Mouse (Mus musculus): ENCODE measurements at regions not wholly inside any gene's neighbourhood (a gene's known extent, or its start where the extent isn't known, plus 50 kb on each side); places are given as distances from the start of the nearest gene placed in this dataset.

DNA sequence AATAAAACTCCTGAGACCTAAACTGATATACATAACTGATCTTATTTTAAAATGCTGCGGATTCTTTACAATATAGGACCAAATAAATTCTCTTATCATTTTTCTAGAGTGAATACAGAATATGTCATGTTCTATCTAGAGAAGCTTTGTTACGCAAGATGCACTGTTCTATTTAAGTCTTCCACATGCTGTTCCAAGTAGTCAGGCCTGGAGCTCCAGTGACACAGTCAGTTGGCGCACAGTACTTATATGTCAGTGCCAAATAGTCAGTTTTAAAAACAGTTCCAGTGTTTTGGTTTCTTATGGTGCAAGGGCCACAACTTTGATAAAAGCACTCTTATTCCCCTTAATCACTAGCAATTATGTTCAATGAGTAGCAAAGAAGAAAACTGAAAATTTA is 344.3 kb upstream of the Slitrk5 start:
- Histone ChIP-seq H3K9ac (replicated peaks; ENCODE audit: low read length, poor library complexity, severe bottlenecking) (no peak overlapping the region), H3K4me1 (ENCODE audit: insufficient read depth, low read length) (no peaks in the 10 kb centered on the region), H3K27me3 (ENCODE audit: insufficient read depth, low read length) (no peaks in the 10 kb centered on the region), H3K4me3 (ENCODE audit: low read depth, low read length) (no peak overlapping the region), H3K27ac (ENCODE audit: low read depth, low read length) (no peak overlapping the region), H3K9me3 (ENCODE audit: low read length) (no peaks in the 10 kb centered on the region), H3K36me3 (ENCODE audit: insufficient read depth, low read length) (no peaks in the 10 kb centered on the region), H3K4me2 (ENCODE audit: low read depth, low read length, poor library complexity, severe bottlenecking) (no peak overlapping the region)
- ATAC-seq (ENCODE audit: low FRiP score): no peak
- no peak for DNase-seq (ENCODE audit: low spot score)
- 90% methylated on average over 3 of the region's 3 CpGs for WGBS
- no peak for TF ChIP-seq CTCF (IDR thresholded peaks at IDR 0.05)

DNA sequence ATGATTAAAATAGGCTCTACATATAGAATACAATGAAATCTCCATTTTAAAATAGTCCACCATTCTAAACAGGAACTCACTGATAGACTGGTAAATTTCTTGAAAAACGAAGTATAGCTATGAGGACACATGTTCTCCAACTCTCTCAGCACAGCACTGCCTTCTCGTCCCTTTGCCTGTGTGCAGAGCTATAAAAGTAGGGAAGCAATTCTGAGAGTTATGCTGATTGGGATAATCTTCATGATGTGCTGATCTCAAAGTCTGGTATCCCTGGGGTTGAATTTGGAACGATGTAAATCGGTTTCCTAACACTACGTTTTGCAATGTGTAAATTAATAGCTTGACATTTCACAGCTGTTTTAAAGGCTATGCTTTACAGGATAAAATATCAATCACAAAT is 321.4 kb upstream of the Slitrk5 start:
- ATAC-seq (ENCODE audit: low FRiP score) (no peak), DNase-seq (ENCODE audit: low spot score) (peak; percentile 4)
- Histone ChIP-seq H3K4me1 (ENCODE audit: insufficient read depth, low read length) (no peaks in the 10 kb centered on the region), H3K9ac (replicated peaks; ENCODE audit: low read length, poor library complexity, severe bottlenecking) (no peak overlapping the region), H3K9me3 (ENCODE audit: low read length) (no peaks in the 10 kb centered on the region), H3K27ac (ENCODE audit: low read depth, low read length) (no peak overlapping the region), H3K36me3 (ENCODE audit: insufficient read depth, low read length) (no peaks in the 10 kb centered on the region), H3K27me3 (ENCODE audit: insufficient read depth, low read length) (no peaks in the 10 kb centered on the region), H3K4me2 (ENCODE audit: low read depth, low read length, poor library complexity, severe bottlenecking) (no peak overlapping the region), H3K4me3 (ENCODE audit: low read depth, low read length) (no peak overlapping the region)
- no peak for TF ChIP-seq CTCF (IDR thresholded peaks at IDR 0.05)
- 67% methylated on average over 5 of the region's 5 CpGs for WGBS

DNA sequence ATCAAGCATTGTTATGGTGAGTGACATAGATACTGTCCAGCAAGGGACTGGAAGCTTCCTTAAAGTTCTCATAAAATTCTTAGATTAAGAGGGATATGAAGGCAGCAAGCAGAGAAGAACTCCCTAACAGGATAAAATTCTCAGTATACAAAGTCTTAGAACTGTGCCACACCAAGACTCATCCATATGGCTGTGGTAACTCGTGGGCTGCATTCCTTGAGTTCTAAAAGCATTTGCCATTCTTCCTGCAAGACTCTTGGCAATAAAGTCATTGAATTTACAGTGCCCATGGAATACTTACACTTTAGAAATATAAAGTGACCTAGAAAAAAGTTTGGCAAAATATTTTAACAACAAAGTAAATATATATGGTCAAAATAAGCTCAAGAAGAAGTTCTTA is 278.1 kb upstream of the Slitrk5 start:
- no peak overlapping the region for H3K27ac ChIP-seq (ENCODE audit: low read depth, low read length)
- WGBS: 55% methylated on average over 1 of the region's 1 CpGs
- no peaks in the 10 kb centered on the region for H3K36me3 ChIP-seq (ENCODE audit: insufficient read depth, low read length)
- H3K4me3 ChIP-seq (ENCODE audit: low read depth, low read length): no peak overlapping the region
- no peak for ATAC-seq (ENCODE audit: low FRiP score)
- no peak overlapping the region for H3K4me2 ChIP-seq (ENCODE audit: low read depth, low read length, poor library complexity, severe bottlenecking)
- H3K4me1 ChIP-seq (ENCODE audit: insufficient read depth, low read length): no peaks in the 10 kb centered on the region
- H3K27me3 ChIP-seq (ENCODE audit: insufficient read depth, low read length): no peaks in the 10 kb centered on the region
- no peak for DNase-seq (ENCODE audit: low spot score)
- no peaks in the 10 kb centered on the region for H3K9me3 ChIP-seq (ENCODE audit: low read length)
- no peak for TF ChIP-seq CTCF (IDR thresholded peaks at IDR 0.05)
- H3K9ac ChIP-seq (replicated peaks; ENCODE audit: low read length, poor library complexity, severe bottlenecking): no peak overlapping the region

DNA sequence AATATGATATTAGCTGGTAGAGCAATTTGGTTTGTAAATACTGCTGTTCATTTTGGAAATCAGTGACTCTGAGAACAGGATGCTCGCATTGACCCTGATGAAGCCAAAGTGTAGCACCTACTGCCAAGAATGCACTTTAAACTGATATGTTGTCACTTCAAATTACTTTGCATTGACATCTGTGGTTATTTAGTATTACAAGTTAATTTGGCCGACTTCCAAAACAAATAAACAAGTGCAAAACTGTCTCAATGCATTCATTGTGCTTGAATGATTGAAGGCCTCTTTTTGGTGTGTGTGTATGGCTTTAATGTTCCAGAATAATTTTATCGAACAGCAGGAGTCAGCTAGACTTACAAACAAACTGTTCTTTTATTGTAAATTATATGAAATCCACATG is 274.1 kb upstream of the Slitrk5 start:
- no peaks in the 10 kb centered on the region for H3K4me1 ChIP-seq (ENCODE audit: insufficient read depth, low read length)
- H3K27ac ChIP-seq (ENCODE audit: low read depth, low read length): no peak overlapping the region
- ATAC-seq (ENCODE audit: low FRiP score): no peak
- TF ChIP-seq CTCF (IDR thresholded peaks at IDR 0.05): no peak
- no peaks in the 10 kb centered on the region for H3K36me3 ChIP-seq (ENCODE audit: insufficient read depth, low read length)
- no peak overlapping the region for H3K4me2 ChIP-seq (ENCODE audit: low read depth, low read length, poor library complexity, severe bottlenecking)
- H3K27me3 ChIP-seq (ENCODE audit: insufficient read depth, low read length): no peaks in the 10 kb centered on the region
- H3K4me3 ChIP-seq (ENCODE audit: low read depth, low read length): no peak overlapping the region
- no peaks in the 10 kb centered on the region for H3K9me3 ChIP-seq (ENCODE audit: low read length)
- H3K9ac ChIP-seq (replicated peaks; ENCODE audit: low read length, poor library complexity, severe bottlenecking): no peak overlapping the region
- DNase-seq (ENCODE audit: low spot score): peak; percentile 82
- 66% methylated on average over 3 of the region's 3 CpGs for WGBS

DNA sequence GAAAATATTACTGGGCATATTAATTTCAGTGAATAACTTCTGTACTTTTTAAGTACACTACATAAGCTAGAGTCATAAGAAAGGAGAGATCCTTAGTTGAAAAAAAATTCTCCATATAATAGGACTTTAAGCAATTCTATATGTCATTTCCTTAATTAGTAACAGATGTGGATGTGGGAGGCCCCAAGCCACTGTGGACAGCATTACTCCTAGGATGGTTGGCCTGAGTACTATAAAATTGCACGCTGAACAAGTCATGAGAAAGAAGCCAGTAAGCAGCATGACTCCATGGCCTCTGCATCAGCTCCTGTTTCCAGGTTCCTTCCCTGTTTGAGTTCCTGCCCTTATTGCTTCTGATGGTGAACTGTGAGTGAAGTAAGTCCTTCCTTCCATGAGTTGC is 272.4 kb upstream of the Slitrk5 start:
- DNase-seq (ENCODE audit: low spot score) (no peak), ATAC-seq (ENCODE audit: low FRiP score) (no peak)
- Histone ChIP-seq H3K4me2 (ENCODE audit: low read depth, low read length, poor library complexity, severe bottlenecking) (no peak overlapping the region), H3K4me3 (ENCODE audit: low read depth, low read length) (no peak overlapping the region), H3K27me3 (ENCODE audit: insufficient read depth, low read length) (no peaks in the 10 kb centered on the region), H3K27ac (ENCODE audit: low read depth, low read length) (no peak overlapping the region), H3K9ac (replicated peaks; ENCODE audit: low read length, poor library complexity, severe bottlenecking) (no peak overlapping the region), H3K4me1 (ENCODE audit: insufficient read depth, low read length) (no peaks in the 10 kb centered on the region), H3K36me3 (ENCODE audit: insufficient read depth, low read length) (no peaks in the 10 kb centered on the region), H3K9me3 (ENCODE audit: low read length) (no peaks in the 10 kb centered on the region)
- 81% methylated on average over 1 of the region's 1 CpGs for WGBS
- TF ChIP-seq CTCF (IDR thresholded peaks at IDR 0.05): no peak

DNA sequence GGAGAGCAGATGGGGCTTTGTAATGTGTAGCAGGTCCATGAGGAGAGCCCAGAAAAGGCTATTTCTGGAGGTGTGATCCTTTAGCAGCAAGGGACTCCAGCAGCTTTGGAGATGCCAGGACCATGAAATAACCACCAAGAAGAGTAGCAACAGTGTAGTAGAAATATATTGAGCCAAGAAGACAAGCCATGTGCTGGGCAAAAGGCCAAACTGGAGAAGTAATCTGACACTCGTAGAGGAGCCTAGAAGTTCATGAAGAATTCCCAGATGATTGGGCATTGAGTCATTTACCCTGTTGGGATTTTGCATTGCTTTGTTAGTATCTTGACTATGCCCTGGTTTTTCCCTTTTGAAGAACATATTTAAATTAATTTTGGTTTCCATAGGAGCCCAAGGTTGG is 271.3 kb upstream of the Slitrk5 start:
- Histone ChIP-seq H3K27ac (ENCODE audit: low read depth, low read length) (no peak overlapping the region), H3K9me3 (ENCODE audit: low read length) (no peaks in the 10 kb centered on the region), H3K27me3 (ENCODE audit: insufficient read depth, low read length) (no peaks in the 10 kb centered on the region), H3K4me1 (ENCODE audit: insufficient read depth, low read length) (no peaks in the 10 kb centered on the region), H3K4me2 (ENCODE audit: low read depth, low read length, poor library complexity, severe bottlenecking) (no peak overlapping the region), H3K4me3 (ENCODE audit: low read depth, low read length) (no peak overlapping the region), H3K9ac (replicated peaks; ENCODE audit: low read length, poor library complexity, severe bottlenecking) (no peak overlapping the region), H3K36me3 (ENCODE audit: insufficient read depth, low read length) (no peaks in the 10 kb centered on the region)
- TF ChIP-seq CTCF (IDR thresholded peaks at IDR 0.05): no peak
- no peak for ATAC-seq (ENCODE audit: low FRiP score)
- no peak for DNase-seq (ENCODE audit: low spot score)
- 75% methylated on average over 1 of the region's 1 CpGs for WGBS

DNA sequence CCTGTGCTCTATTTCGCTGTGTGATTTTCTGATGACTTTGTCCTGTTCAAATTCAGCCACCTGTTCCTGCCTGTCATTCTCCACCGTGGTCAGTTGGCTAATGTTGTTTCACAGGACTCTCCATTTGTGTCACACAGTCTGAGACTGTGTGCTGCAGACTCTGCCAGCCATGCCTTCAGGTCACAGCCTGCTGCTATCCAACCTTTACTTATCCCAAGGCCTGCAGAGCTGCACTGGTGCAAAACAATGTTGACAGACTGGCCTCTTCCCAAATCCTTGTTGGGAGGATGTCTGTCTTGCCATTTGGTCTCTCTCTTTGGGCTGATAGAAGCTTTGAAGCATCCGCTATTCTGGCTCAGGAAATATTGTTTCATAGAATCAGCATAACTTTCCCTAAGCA is 261.4 kb upstream of the Slitrk5 start:
- no peak overlapping the region for H3K4me3 ChIP-seq (ENCODE audit: low read depth, low read length)
- no peak overlapping the region for H3K9ac ChIP-seq (replicated peaks; ENCODE audit: low read length, poor library complexity, severe bottlenecking)
- no peaks in the 10 kb centered on the region for H3K27me3 ChIP-seq (ENCODE audit: insufficient read depth, low read length)
- WGBS: 82% methylated on average over 3 of the region's 3 CpGs
- peak; percentile 63 for DNase-seq (ENCODE audit: low spot score)
- no peak for TF ChIP-seq CTCF (IDR thresholded peaks at IDR 0.05)
- ATAC-seq (ENCODE audit: low FRiP score): no peak; the same call in 1 of the 2 replicates
- H3K4me1 ChIP-seq (ENCODE audit: insufficient read depth, low read length): no peaks in the 10 kb centered on the region
- no peaks in the 10 kb centered on the region for H3K9me3 ChIP-seq (ENCODE audit: low read length)
- no peak overlapping the region for H3K4me2 ChIP-seq (ENCODE audit: low read depth, low read length, poor library complexity, severe bottlenecking)
- no peaks in the 10 kb centered on the region for H3K36me3 ChIP-seq (ENCODE audit: insufficient read depth, low read length)
- no peak overlapping the region for H3K27ac ChIP-seq (ENCODE audit: low read depth, low read length)

Data from midbrain, postnatal 0 days (tissue).